29 mouse cellular contexts compared by ENCODE assay signal in the genomic region with DNA sequence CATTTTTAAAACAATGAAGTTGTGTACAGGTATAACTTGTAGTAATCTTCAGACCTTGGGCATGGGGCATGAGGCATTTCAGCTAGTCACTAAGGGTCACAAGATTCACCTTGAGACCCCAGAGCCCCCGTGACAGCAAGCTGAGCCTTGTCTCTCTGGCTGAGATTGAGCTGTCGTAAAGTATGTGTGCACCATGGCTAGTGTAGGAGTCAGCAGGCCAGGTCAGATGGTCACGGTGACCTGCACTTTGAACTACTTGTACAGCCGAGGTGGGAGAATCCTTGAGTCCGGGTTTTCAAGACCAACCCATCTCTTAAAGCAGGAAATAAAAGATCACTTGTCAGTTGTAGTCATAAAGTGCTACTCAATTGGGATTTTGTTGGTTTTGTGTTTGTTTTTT.
DNase-seq lines count a peak whose midpoint lies in the region; ATAC-seq and TF ChIP-seq lines count a peak whose summit lies in the region.
"Had no signal": no experiment of that assay in that cellular context is flagged by ENCODE, and none has a peak within 500 bp of the region (broad histone marks: within the 10 kb centered on the region; RNA-seq: fewer than 3 reads in every experiment).

No protein-coding gene starts in this region.

- no peak overlapping the region for H3K27ac ChIP-seq in intestine, postnatal 0 days (ENCODE audit: low read depth, low read length)
- H3K27ac ChIP-seq in intestine, embryonic 16.5 days (ENCODE audit: low read length): no peak overlapping the region
- H3K27ac ChIP-seq: embryonic facial prominence, embryonic 13.5 days; embryonic facial prominence, embryonic 15.5 days; forebrain, embryonic 12.5 days had no signal

- H3K36me3 ChIP-seq in intestine, postnatal 0 days (ENCODE audit: control insufficient read depth, insufficient read depth): peaks cover 6% of the 10 kb centered on the region; the same call in 1 of the 2 replicates
- peaks cover 4% of the 10 kb centered on the region for H3K36me3 ChIP-seq in intestine, embryonic 16.5 days (ENCODE audit: control insufficient read depth, insufficient read depth, low read length)

- no peak overlapping the region for H3K4me2 ChIP-seq in intestine, postnatal 0 days (replicated peaks; ENCODE audit: low read depth)
- H3K4me2 ChIP-seq in intestine, embryonic 16.5 days (ENCODE audit: low read depth, low read length): no peak overlapping the region
- H3K4me2 ChIP-seq: embryonic facial prominence, embryonic 13.5 days; embryonic facial prominence, embryonic 15.5 days; forebrain, embryonic 12.5 days had no signal

- 47% methylated on average over 5 of the region's 5 CpGs for WGBS in intestine, postnatal 0 days
- 57% methylated on average over 5 of the region's 5 CpGs for WGBS in intestine, embryonic 16.5 days

- DNase-seq in embryo, embryonic 10 days (ENCODE audit: low spot score): peak; percentile 29
- DNase-seq in embryo, embryonic 10.5 days (ENCODE audit: low spot score): no peak
- DNase-seq in kidney, adult 9 months: peak; percentile 34
- DNase-seq in kidney, adult 18-20 months: no peak
- peak; percentile 79 for DNase-seq in yolk sac, embryonic 10.5 days (ENCODE audit: low spot score)
- DNase-seq: adrenal gland, adult 8-10 months; adrenal gland, postnatal 14 days; B cell, adult 2 months; cerebellum, adult 11 months; cerebellum, adult 18-20 months; cerebellum, adult 8-10 months; cerebellum, adult 9-11 months; cerebellum, postnatal 14 days; cerebellum, postnatal 36 days; embryo, embryonic 11 days had no signal

- H3K4me1 ChIP-seq in intestine, postnatal 0 days (replicated peaks; ENCODE audit: control insufficient read depth, insufficient read depth, low read length): peaks cover 19% of the 10 kb centered on the region
- H3K4me1 ChIP-seq in intestine, embryonic 16.5 days (ENCODE audit: control insufficient read depth, insufficient read depth, low read length): peaks cover 44% of the 10 kb centered on the region

- H3K9me3 ChIP-seq in intestine, postnatal 0 days (ENCODE audit: control insufficient read depth): no peaks in the 10 kb centered on the region
- H3K9me3 ChIP-seq in intestine, embryonic 16.5 days (ENCODE audit: control insufficient read depth, low read length): no peaks in the 10 kb centered on the region
- H3K9me3 ChIP-seq: embryonic facial prominence, embryonic 13.5 days; embryonic facial prominence, embryonic 15.5 days; forebrain, embryonic 10.5 days; forebrain, embryonic 12.5 days; G1E had no signal

- H3K27me3 ChIP-seq in intestine, postnatal 0 days (replicated peaks; ENCODE audit: control insufficient read depth, insufficient read depth, low read length): no peaks in the 10 kb centered on the region
- H3K27me3 ChIP-seq in intestine, embryonic 16.5 days (replicated peaks; ENCODE audit: control insufficient read depth, insufficient read depth, low read length): no peaks in the 10 kb centered on the region
- H3K27me3 ChIP-seq: CH12.LX; embryonic facial prominence, embryonic 13.5 days; embryonic facial prominence, embryonic 15.5 days; forebrain, embryonic 12.5 days; Patski had no signal

- no peak overlapping the region for H3K4me3 ChIP-seq in intestine, postnatal 0 days (ENCODE audit: low read depth, low read length)
- no peak overlapping the region for H3K4me3 ChIP-seq in intestine, embryonic 16.5 days (ENCODE audit: low read length)
- H3K4me3 ChIP-seq: embryonic facial prominence, embryonic 13.5 days; embryonic facial prominence, embryonic 15.5 days; erythroblast, embryonic 14.5 days; forebrain, embryonic 10.5 days; forebrain, embryonic 12.5 days had no signal

- no peak for TF ChIP-seq CTCF in intestine, postnatal 0 days (IDR thresholded peaks at IDR 0.05; ENCODE audit: low read depth)

- ATAC-seq in intestine, postnatal 0 days: peak; percentile 32; the same call in 1 of the 2 replicates
- no peak for ATAC-seq in intestine, embryonic 16.5 days
- ATAC-seq: activated CD4-positive, CD25-positive, alpha-beta regulatory T cell, adult 4 months; CD4-positive, CD25-positive, alpha-beta regulatory T cell, adult 4 months; forebrain, embryonic 14.5 days; forebrain, embryonic 16.5 days; Patski had no signal

- no peak overlapping the region for H3K9ac ChIP-seq in intestine, postnatal 0 days (ENCODE audit: low read depth, low read length)
- H3K9ac ChIP-seq in intestine, embryonic 16.5 days (ENCODE audit: low read depth, low read length): no peak overlapping the region
- H3K9ac ChIP-seq: embryonic facial prominence, embryonic 13.5 days; embryonic facial prominence, embryonic 15.5 days; forebrain, embryonic 12.5 days had no signal

Comparison
In these comparisons a context has a peak if more than half of its experiments do, and no peak if none do; other contexts are left out.
1. DNase-seq: peak in embryo, embryonic 10 days (single experiment), kidney, adult 9 months (single experiment) and yolk sac, embryonic 10.5 days (single experiment); none in embryo, embryonic 10.5 days (single experiment) and kidney, adult 18-20 months (single experiment).